Mouse (Mus musculus) liver, postnatal 0 days (tissue): ENCODE data around the gene Tns1.

Experiments
- CTCF ChIP-seq: sonication (generic); IDR thresholded peaks from 2 replicates; pipeline ENCODE4 v1.5.1; 2016; ENCODE audit warnings: antibody characterized with exemption, low read depth
- EP300 ChIP-seq: IDR thresholded peaks from 2 replicates; pipeline ENCODE4 v1.6.1; 2016; ENCODE audit warnings: antibody characterized with exemption, low read depth, mild to moderate bottlenecking

- TF ChIP-seq CTCF (no peak), EP300 (no peak)
These were observed 134.2 kb downstream of the Tns1 start for GRCm38 (mm10) chr1:73990024-73990423.
